Mouse (Mus musculus): Measurements from ENCODE around the gene Cfdp1. TPM values are rescaled to one million over a fixed set of nuclear protein-coding genes. Genes with fewer than 3 reads are reported as not detected.

Cfdp1 gene
- polyA plus RNA-seq, 1 experiment from 2014 or later: 214 TPM

DNA sequence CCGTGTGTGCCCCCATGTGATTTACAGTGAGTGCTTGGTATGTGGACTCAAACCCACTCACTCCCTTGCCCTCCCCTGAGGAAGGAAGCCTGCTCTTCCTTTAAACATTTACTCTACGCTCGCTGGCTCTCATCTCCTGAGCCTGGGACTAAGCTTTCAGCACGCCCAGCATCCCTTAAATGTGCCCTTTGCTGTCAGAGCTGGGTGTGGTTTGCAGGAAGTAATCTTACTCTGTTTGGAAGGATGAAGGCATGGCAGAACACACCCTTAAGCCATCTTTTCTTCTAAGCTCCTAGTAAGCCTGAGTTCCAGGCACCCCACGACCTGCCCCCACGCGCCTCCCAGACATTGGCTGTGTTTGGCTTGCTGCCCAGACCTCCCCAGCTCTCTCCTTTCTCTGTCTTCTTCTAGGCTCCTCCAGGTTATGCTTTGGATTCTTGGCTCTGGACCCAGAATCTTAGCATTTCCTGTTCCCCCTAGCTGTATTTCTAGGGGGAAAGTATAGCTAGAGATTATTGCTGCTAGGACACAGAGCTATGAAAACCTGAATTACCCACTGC is 34.1 kb upstream of the Cfdp1 start:
- 0 out of 2 replicates have a peak, but pooled peaks cover 2% of the 10 kb centered on the region for H3K4me1 ChIP-seq (replicated peaks; ENCODE audit: control insufficient read depth, insufficient read depth, low read length)
- no peaks in the 10 kb centered on the region for H3K9me3 ChIP-seq (ENCODE audit: control insufficient read depth, low read length)
- no peak overlapping the region for H3K4me3 ChIP-seq (ENCODE audit: low read depth, low read length)
- no peak overlapping the region for H3K9ac ChIP-seq (ENCODE audit: low read depth, low read length)
- H3K36me3 ChIP-seq (ENCODE audit: control insufficient read depth, insufficient read depth, low read length): no peaks in the 10 kb centered on the region
- ATAC-seq (ENCODE audit: low FRiP score) (no peak), DNase-seq (ENCODE audit: low spot score) (no peak)
- no peak overlapping the region for H3K27ac ChIP-seq (ENCODE audit: low read depth, low read length)
- peaks cover 23% of the 10 kb centered on the region for H3K27me3 ChIP-seq (ENCODE audit: control insufficient read depth, insufficient read depth, low read length)
- no peak overlapping the region for H3K4me2 ChIP-seq (replicated peaks; ENCODE audit: low read depth, low read length)
- WGBS: 62% methylated on average over 7 of the region's 7 CpGs

- no peak for DNase-seq (ENCODE audit: low spot score)
- WGBS: 79% methylated on average over 1 of the region's 1 CpGs
- Histone ChIP-seq H3K36me3 (ENCODE audit: control insufficient read depth, insufficient read depth, low read length) (no peaks in the 10 kb centered on the region), H3K4me1 (replicated peaks; ENCODE audit: control insufficient read depth, insufficient read depth, low read length) (0 out of 2 replicates have a peak, but pooled peaks cover 2% of the 10 kb centered on the region), H3K27ac (ENCODE audit: low read depth, low read length) (no peak overlapping the region), H3K4me3 (ENCODE audit: low read depth, low read length) (no peak overlapping the region), H3K9ac (ENCODE audit: low read depth, low read length) (no peak overlapping the region), H3K9me3 (ENCODE audit: control insufficient read depth, low read length) (no peaks in the 10 kb centered on the region), H3K4me2 (replicated peaks; ENCODE audit: low read depth, low read length) (no peak overlapping the region), H3K27me3 (ENCODE audit: control insufficient read depth, insufficient read depth, low read length) (peaks cover 23% of the 10 kb centered on the region)
- ATAC-seq (ENCODE audit: low FRiP score): no peak
These were observed 33.4 kb upstream of the Cfdp1 start for GRCm38 (mm10) chr8:111887479-111887878.

- no peak for ATAC-seq (ENCODE audit: low FRiP score)
- no peak overlapping the region for H3K27ac ChIP-seq (ENCODE audit: low read depth, low read length)
- no peak for DNase-seq (ENCODE audit: low spot score)
- H3K27me3 ChIP-seq (ENCODE audit: control insufficient read depth, insufficient read depth, low read length): no peaks in the 10 kb centered on the region; the same call in 1 of the 2 replicates
- H3K4me1 ChIP-seq (replicated peaks; ENCODE audit: control insufficient read depth, insufficient read depth, low read length): no peaks in the 10 kb centered on the region
- no peak overlapping the region for H3K4me3 ChIP-seq (ENCODE audit: low read depth, low read length)
- no peaks in the 10 kb centered on the region for H3K36me3 ChIP-seq (ENCODE audit: control insufficient read depth, insufficient read depth, low read length)
- no peaks in the 10 kb centered on the region for H3K9me3 ChIP-seq (ENCODE audit: control insufficient read depth, low read length)
- no peak overlapping the region for H3K9ac ChIP-seq (ENCODE audit: low read depth, low read length)
- no peak overlapping the region for H3K4me2 ChIP-seq (replicated peaks; ENCODE audit: low read depth, low read length)
- 82% methylated on average over 4 of the region's 4 CpGs for WGBS
These were observed 29.5 kb upstream of the Cfdp1 start for GRCm38 (mm10) chr8:111883615-111884014.

GRCm38 (mm10) chr8:111881591-111881990 is 27.5 kb upstream of the Cfdp1 start:
- Histone ChIP-seq H3K9me3 (ENCODE audit: control insufficient read depth, low read length) (no peaks in the 10 kb centered on the region), H3K4me3 (ENCODE audit: low read depth, low read length) (no peak overlapping the region), H3K36me3 (ENCODE audit: control insufficient read depth, insufficient read depth, low read length) (no peaks in the 10 kb centered on the region), H3K9ac (ENCODE audit: low read depth, low read length) (no peak overlapping the region), H3K27me3 (ENCODE audit: control insufficient read depth, insufficient read depth, low read length) (no peaks in the 10 kb centered on the region), H3K4me2 (replicated peaks; ENCODE audit: low read depth, low read length) (no peak overlapping the region), H3K27ac (ENCODE audit: low read depth, low read length) (no peak overlapping the region), H3K4me1 (replicated peaks; ENCODE audit: control insufficient read depth, insufficient read depth, low read length) (no peaks in the 10 kb centered on the region)
- peak; percentile 74 for DNase-seq (ENCODE audit: low spot score)
- no peak for ATAC-seq (ENCODE audit: low FRiP score)
- 4% methylated on average over 2 of the region's 2 CpGs for WGBS

GRCm38 (mm10) chr8:111877711-111878110 is 23.6 kb upstream of the Cfdp1 start:
- ATAC-seq (ENCODE audit: low FRiP score): no peak
- Histone ChIP-seq H3K27me3 (ENCODE audit: control insufficient read depth, insufficient read depth, low read length) (no peaks in the 10 kb centered on the region), H3K27ac (ENCODE audit: low read depth, low read length) (no peak overlapping the region), H3K36me3 (ENCODE audit: control insufficient read depth, insufficient read depth, low read length) (no peaks in the 10 kb centered on the region), H3K9me3 (ENCODE audit: control insufficient read depth, low read length) (no peaks in the 10 kb centered on the region), H3K9ac (ENCODE audit: low read depth, low read length) (no peak overlapping the region), H3K4me3 (ENCODE audit: low read depth, low read length) (no peak overlapping the region), H3K4me1 (replicated peaks; ENCODE audit: control insufficient read depth, insufficient read depth, low read length) (no peaks in the 10 kb centered on the region), H3K4me2 (replicated peaks; ENCODE audit: low read depth, low read length) (no peak overlapping the region)
- WGBS: 66% methylated on average over 9 of the region's 9 CpGs
- DNase-seq (ENCODE audit: low spot score): no peak

DNA sequence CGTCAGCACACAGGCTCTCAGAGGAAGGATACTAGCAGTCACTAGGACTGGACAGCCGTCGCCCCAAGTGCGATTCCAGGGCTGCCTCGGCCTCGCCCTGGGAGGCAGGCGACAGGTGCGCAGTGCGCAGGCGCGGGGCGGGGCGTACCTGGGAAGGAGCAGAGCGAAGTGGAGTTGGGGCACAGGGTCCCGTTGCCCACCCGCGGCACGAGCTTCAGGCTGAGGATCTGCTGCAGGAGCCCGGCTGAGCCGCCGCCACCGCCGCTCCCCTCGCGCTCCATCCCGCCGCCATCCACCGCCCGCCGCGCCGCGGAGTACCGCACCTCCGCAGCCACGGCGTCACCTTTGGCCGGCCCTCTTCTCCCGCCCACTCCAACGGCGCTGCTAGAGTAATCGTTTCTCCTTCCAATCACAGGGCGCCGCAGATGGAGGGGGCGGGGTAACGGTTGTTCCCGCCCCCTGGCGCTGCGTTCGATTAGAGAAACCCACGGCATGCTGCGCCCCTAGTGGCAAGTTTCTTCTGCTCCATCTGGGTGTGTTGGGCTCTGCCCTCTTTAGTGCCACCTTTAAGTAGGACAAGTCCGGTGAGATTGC is 22.4 kb upstream of the Cfdp1 start, which contains the start of gene Tmem170:
Gene Tmem170, minus strand, starts transcription at position 396 of the 594 bp plus-strand sequence.
- Histone ChIP-seq H3K27ac (ENCODE audit: low read depth, low read length) (0 out of 2 replicates have a peak within 1 kb of the TSS, but pooled peaks have one; percentile 33), H3K36me3 (ENCODE audit: control insufficient read depth, insufficient read depth, low read length) (no peaks in the 10 kb centered on the region), H3K4me1 (replicated peaks; ENCODE audit: control insufficient read depth, insufficient read depth, low read length) (no peaks in the 10 kb centered on the region), H3K9ac (ENCODE audit: low read depth, low read length) (peak within 1 kb of the TSS; percentile 66), H3K4me2 (replicated peaks; ENCODE audit: low read depth, low read length) (peak within 1 kb of the TSS; percentile 88), H3K27me3 (ENCODE audit: control insufficient read depth, insufficient read depth, low read length) (no peaks in the 10 kb centered on the region), H3K4me3 (ENCODE audit: low read depth, low read length) (peak within 1 kb of the TSS; percentile 82), H3K9me3 (ENCODE audit: control insufficient read depth, low read length) (no peaks in the 10 kb centered on the region)
- ATAC-seq (ENCODE audit: low FRiP score) (peak; percentile 99), DNase-seq (ENCODE audit: low spot score) (peak; percentile 100)
- WGBS: 0% methylated on average over 38 of the region's 53 CpGs

DNA sequence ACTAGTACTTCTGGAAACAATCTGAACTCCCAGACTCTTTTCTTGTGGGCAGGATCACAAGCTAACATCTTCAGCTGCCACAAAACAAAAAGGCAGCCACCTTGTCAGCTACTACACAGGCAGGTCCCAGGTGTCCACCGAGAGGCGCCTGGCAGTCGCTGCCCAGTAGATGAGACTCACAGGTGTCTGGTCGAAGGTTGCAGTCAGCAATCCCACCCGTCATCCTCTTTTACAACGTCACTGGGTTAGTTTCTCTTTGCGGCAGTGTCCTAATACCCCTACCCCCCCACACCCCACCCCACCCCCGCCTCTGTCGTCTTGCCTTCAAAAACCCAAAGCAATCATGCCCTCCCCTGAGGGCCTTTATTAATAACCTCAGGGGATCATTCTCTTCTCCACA is 21.7 kb upstream of the Cfdp1 start:
- no peak for ATAC-seq (ENCODE audit: low FRiP score)
- no peaks in the 10 kb centered on the region for H3K36me3 ChIP-seq (ENCODE audit: control insufficient read depth, insufficient read depth, low read length)
- H3K4me1 ChIP-seq (replicated peaks; ENCODE audit: control insufficient read depth, insufficient read depth, low read length): no peaks in the 10 kb centered on the region
- H3K27ac ChIP-seq (ENCODE audit: low read depth, low read length): no peak overlapping the region
- no peaks in the 10 kb centered on the region for H3K9me3 ChIP-seq (ENCODE audit: control insufficient read depth, low read length)
- peak overlapping the region; percentile 82 for H3K4me3 ChIP-seq (ENCODE audit: low read depth, low read length)
- 34% methylated on average over 9 of the region's 9 CpGs for WGBS
- H3K4me2 ChIP-seq (replicated peaks; ENCODE audit: low read depth, low read length): peak overlapping the region; percentile 88
- H3K9ac ChIP-seq (ENCODE audit: low read depth, low read length): peak overlapping the region; percentile 66
- no peak for DNase-seq (ENCODE audit: low spot score)
- no peaks in the 10 kb centered on the region for H3K27me3 ChIP-seq (ENCODE audit: control insufficient read depth, insufficient read depth, low read length)

- Histone ChIP-seq H3K9me3 (ENCODE audit: control insufficient read depth, low read length) (no peaks in the 10 kb centered on the region), H3K4me2 (replicated peaks; ENCODE audit: low read depth, low read length) (no peak overlapping the region), H3K9ac (ENCODE audit: low read depth, low read length) (no peak overlapping the region), H3K4me1 (replicated peaks; ENCODE audit: control insufficient read depth, insufficient read depth, low read length) (no peaks in the 10 kb centered on the region), H3K36me3 (ENCODE audit: control insufficient read depth, insufficient read depth, low read length) (no peaks in the 10 kb centered on the region), H3K27me3 (ENCODE audit: control insufficient read depth, insufficient read depth, low read length) (no peaks in the 10 kb centered on the region), H3K27ac (ENCODE audit: low read depth, low read length) (no peak overlapping the region), H3K4me3 (ENCODE audit: low read depth, low read length) (no peak overlapping the region)
- ATAC-seq (ENCODE audit: low FRiP score): no peak
- DNase-seq (ENCODE audit: low spot score): no peak
- WGBS: 92% methylated on average over 3 of the region's 3 CpGs
These were observed 17.2 kb upstream of the Cfdp1 start for GRCm38 (mm10) chr8:111871278-111871677.

DNA sequence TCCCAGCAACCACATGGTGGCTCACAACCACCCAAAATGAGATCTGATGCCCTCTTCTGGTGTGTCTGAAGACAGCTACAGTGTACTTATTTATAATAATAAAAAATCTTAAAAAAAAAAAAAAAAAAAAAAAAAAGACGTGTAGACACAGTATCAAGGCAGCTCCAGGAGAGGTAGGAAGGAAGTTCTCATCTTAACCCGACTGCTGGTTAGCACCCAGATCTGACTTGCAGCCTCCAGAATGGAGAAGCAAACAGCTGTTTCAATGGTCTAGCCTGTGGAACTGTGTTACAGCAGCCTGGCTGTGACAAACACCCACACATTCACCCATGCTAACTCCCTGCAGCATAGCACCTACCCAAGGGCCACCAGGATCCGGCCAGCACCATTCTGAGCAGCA is 16.3 kb upstream of the Cfdp1 start:
- H3K4me1 ChIP-seq (replicated peaks; ENCODE audit: control insufficient read depth, insufficient read depth, low read length): no peaks in the 10 kb centered on the region
- DNase-seq (ENCODE audit: low spot score) (no peak), ATAC-seq (ENCODE audit: low FRiP score) (no peak)
- H3K9me3 ChIP-seq (ENCODE audit: control insufficient read depth, low read length): no peaks in the 10 kb centered on the region
- H3K36me3 ChIP-seq (ENCODE audit: control insufficient read depth, insufficient read depth, low read length): no peaks in the 10 kb centered on the region
- no peak overlapping the region for H3K9ac ChIP-seq (ENCODE audit: low read depth, low read length)
- WGBS: 90% methylated on average over 3 of the region's 3 CpGs
- no peak overlapping the region for H3K4me2 ChIP-seq (replicated peaks; ENCODE audit: low read depth, low read length)
- no peak overlapping the region for H3K27ac ChIP-seq (ENCODE audit: low read depth, low read length)
- H3K4me3 ChIP-seq (ENCODE audit: low read depth, low read length): no peak overlapping the region
- no peaks in the 10 kb centered on the region for H3K27me3 ChIP-seq (ENCODE audit: control insufficient read depth, insufficient read depth, low read length)
